Mouse (Mus musculus) c-Kit-positive CD71-negative TER-119-negative erythroid progenitor cells, embryonic 14.5 days (primary cell): ENCODE measurements at regions not wholly inside any gene's neighbourhood (a gene's known extent, or its start where the extent isn't known, plus 50 kb on each side); places are given as distances from the start of the nearest gene placed in this dataset.

Experiments
- DNase-seq: peaks from one replicate; pipeline ENCODE4 v3.0.0-alpha.2; 2013; ENCODE audit warnings: low read depth

DNA sequence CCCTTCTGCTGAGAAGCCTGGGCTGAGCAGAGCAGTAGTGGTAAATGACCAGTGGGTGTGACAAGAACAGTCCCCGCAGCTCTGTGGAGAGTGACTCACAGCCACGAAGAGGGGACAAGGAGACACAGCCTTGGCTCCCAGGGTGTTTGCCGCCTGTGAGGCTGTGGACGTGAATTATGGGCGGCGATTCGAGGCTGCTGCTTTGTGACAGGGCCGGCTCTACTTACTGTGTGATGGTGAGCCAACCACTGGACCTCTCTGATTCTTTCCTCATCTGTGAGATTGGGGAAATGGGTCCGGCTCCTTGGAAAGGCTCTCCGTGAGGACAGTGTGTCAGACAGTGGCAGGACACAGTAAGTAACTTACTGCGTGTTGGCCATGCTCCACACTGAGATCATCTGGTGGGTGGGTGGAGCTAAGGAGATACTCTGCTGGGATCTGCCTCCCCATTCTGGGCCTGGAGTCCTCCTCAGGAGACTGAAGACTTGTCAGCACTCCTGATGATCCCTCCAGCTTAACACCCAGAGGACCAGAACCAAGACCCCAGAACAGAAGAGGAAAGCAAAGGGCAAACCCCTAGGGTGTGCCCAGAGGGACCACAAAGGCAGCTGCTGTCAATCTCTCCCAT, 233.3 kb upstream of the Tle3 start:
- DNase-seq: no peak

DNA sequence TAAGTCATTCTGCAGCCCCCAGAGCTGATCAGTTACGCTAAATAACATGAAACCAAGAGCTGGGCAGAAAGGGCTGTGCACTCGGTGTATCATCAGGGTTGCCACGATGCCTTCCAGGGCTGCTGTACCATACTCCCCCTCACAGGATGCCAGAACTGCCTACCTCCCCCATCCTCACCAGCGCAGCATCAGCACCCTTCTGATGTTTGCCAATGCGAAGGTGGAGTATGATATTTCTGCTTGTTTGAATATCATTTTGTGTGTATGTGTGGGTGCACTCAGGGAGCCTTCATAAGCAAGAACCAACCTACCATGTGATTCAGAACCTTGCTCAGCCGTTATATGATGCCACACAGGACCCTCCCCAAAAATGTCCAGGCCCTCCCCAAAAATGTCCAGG, 229.1 kb upstream of the Tle3 start:
- DNase-seq: no peak

DNA sequence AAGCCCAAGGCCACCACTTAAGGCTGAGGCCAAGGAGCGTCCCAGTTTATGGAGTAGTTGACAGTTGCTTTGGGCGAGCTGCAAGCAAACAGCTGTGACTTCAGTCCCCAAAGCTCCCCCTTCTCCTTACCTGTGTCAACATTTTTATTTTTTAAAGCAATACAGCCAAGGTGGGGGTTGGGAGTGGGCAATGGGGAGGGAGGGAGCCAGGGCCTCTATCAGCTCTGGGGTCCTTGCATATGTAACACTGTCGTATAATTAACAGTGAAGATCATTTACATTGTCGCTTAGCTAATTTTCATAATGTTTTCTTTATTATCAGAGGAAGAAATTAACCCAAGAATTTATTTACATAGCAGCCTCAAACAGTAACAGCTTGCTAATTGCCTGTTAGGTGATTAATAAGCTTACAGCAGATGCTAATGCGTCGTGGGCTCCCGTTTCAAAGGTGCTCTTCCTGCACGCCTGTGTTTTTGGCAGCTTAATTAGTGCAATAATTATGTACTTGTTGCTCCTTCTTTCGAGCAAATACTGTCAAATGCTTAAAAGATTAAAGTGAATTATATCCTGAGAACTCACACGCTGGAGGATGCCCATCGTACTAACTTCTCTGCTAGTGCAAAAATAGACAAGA, 227.4 kb upstream of the Tle3 start:
- no peak for DNase-seq

DNA sequence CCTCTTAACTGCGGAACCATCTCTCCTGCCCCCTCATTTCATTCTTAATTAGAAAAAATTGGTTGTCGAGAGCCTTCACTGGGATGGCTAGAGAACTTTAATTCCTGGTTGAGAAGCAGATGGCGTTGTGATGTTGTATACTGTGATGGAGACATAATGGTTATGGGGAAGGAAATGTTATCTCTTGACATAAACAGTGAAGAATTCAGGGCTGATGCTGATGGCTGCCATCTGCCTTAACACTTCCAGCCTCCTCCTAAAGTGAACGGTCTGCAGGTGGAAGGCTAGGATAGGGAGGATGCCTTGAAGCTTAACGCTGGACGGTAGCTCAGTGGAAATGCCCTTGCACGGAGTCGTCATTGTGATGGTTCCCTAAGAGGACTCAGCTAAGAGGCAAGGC, 226.4 kb upstream of the Tle3 start:
- no peak for DNase-seq

DNA sequence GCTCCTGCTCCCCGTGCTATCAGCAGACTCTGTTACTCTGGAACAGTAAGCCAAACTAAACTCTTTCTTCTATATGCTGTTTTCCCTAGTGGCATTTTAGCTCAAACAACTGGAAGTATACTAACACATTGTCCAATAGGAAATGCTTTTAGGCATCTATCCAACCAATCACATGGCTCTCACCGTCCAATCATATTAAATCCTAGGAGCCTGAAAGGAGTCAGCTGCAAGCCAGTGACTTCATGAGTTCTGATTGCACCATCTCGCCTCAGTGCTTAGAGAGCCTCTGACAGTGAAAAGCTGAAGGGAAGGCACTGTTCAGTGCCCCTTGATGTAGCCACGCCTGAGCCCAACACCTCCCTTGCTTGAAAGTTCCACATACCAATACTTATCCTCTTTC, 221.0 kb upstream of the Tle3 start:
- no peak for DNase-seq

DNA sequence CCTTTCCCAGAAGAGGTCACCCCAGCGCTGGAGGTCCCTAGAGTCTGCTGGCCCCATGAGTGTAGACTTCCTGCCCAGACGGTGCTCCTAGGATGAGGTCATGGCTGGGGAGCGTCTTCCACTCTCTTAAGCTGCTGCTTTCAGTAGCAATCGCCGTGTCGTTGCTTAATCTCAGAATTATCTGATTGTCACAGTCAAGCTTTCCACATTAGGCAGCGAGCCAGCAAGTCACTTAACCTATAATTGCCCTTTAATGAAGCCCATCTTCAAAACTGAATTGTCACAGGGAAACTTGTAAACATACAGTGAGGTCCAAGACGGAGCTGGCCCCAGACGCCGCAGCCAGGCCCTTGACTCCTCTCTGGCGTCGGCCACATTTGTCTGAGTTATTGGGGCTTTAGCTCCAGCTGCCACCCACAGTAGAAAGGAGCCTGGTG, 220.2 kb upstream of the Tle3 start:
- DNase-seq: no peak

DNA sequence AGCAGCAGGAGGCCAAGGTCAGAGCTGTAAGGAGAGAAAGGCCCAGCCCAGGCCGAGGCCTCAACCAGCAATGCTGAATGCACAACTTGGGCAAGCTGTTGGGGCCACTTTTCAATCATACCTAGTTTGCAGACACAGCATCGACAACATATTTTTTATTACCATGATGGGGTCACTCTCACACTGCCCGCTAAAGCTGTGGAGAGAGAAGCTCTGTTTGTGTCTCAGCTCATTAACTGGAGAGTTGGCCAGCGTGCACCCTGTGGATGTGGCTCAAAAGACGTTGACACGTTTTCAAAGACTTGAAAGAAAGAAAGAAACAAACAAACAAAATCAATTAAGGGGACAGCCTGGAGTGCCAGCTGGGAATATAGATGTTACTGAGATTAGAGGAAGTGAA, 217.4 kb upstream of the Tle3 start:
- DNase-seq: no peak

DNA sequence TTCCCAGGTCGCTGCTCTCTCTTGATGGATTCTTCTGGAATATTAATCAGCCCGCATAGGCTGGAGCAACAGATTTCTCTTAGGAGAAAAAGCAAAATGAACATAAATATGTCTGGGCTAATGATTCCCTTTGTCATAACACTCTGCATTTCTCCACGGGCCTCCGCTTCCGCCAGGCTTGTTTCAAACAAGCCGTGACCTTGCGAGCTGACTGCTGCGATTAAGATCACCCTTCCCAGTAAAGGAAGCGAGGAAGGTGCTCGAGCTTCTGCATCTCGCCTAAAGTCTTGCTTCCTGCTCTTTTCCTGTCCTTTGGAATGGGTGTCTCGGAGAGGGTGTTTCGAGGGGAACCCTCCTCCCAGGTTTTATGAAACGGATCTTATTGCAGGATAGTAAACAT, 216.3 kb upstream of the Tle3 start:
- DNase-seq: no peak

DNA sequence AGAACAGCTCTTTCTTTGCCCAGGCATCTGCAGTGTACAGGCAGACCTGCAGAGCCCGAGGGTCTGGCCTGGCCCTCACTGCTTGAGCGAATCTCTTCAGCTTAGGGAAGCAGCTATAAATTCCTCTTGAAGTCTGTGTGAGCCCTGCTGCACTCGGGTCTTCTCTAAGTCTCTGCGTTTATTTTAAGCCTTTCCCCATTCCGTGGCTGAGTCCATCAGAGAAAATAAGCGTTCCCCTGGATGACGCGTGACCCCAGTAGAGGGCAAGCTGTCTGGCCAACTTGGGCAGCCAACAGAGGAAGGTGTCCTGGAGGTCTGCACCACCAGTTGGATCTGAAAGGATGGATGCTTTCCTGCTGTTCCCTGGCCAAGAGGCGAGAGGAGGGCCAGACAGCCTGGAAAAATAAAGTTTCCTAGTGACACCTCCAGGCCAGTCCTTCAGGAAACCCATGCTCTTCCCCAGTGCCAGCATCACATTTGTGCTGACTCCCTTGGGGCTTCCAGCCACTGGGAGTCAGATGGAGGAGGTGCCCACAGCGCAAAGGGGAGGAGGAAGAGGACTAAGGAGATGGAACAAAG, 213.9 kb upstream of the Tle3 start:
- no peak for DNase-seq

DNA sequence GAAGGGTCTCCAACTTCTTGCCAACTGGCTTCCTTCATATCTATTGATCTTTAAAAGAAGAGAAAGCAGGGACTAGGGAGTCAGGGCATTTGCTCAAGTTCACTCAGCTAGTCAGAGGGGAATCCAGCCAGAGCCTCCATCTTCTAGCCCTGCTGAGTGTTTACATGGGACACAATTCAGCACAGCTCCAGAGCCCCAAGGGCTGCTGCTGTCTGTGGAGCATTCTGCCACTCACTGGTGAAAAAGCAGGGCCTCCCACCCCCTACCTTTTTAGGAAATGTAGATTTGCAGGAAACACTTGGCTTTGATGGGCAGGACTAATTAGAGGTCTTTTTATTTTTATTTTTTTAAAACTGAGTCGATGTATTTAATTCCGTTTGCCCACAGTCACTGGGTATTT, 213.0 kb upstream of the Tle3 start:
- no peak for DNase-seq

DNA sequence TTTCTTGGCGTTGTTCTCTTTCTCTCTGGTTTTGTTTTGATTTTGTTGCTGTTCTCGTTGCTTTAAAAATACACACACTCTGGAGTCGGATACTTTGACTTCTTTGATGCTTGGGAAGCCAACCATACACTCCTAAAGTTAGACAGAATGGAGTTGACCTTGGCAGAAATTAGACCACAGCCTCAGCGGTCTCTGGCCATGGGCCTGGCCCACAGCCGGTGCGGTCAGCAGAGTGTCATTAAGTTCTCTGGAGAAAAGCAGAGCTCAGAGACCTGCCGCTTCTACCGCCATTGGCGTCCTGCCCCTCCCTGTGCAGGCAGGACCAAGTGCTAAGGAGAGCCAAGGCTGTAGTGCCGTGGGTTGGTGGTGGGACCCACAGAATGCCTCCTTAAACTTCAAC, 212.6 kb upstream of the Tle3 start:
- DNase-seq: no peak

DNA sequence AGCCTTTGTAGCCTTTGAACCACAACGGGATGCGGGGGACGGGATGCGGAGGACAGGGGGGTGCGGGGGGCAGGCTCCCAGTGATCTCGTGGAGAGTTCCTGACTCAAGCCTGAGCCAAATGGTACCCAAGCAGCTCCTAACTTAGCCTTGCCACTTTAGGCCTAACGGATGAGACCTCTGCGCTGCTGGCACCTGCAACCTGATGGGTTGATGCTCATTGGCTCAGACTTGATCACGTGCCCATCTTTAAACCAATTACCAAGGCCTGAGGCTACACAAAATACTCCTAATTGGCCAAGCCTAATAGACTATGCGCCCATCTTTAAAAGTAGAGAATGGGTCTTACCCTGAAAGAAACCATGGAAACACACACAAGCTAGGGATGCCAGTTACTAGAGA, 209.3 kb upstream of the Tle3 start:
- no peak for DNase-seq

DNA sequence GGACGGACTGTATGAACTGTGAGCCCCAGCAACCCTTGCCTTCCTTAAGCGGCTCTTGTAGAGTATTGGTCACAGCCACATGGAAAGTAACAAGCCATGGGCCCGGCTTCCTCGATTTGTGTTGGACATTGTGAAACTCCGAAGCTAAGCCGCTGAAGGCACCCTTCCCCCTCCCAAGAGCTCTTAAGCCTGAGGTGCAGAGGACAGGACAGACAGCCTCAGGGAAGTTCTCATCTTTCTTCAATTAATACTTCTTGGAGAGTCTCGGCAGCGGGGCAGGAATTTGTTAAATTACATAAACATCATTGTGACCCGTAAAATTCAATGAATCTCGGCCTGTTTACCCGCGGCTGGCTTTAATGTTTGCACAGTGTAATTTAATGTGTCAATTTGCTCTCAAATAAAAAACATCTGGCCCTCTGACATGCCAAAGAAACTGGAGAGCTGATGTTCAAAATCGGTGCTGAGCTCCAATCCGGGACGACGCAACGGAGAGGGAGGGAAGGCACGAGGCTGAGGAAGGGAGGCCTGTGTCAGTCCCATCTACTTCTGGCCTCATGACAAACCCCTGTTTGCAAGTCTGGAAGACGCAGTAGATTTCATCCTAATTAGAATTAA, 208.4 kb upstream of the Tle3 start:
- no peak for DNase-seq

DNA sequence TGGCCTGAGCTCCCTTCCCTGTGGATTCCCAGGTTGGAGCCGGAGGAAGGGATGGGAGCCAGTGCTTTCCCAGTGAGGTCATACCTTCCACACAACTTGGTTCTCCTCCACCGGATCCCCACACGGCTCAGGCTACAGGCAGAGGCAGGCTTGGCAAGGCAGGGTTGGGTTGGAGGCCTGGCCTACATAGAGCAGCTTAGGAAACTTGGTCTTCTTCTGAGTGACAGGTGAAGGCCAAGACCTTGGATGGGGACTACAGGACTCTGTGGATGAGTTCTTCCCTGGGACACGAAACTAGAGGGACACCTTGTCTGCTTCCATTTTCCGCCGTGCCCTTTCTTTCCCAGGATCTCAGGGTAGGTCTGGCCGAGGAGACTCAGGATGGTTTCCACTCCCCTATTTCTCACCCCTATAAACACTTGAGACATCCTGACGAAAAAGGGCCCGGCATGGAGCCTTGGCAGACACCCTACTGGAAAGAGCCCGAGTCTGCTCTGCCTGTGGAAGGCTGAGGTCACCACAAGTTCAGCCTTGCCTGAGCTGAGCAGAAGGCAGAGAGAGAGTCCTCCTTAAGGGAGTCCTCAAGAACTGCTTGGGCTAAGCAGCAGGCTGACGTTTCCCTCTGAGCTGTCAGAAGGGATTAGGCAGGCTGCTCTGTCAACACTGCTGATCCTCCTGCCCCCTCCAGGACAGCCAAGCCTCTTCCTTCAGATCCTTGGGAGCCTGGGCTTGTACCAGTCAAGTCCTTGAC, 207.5 kb upstream of the Tle3 start:
- no peak for DNase-seq

DNA sequence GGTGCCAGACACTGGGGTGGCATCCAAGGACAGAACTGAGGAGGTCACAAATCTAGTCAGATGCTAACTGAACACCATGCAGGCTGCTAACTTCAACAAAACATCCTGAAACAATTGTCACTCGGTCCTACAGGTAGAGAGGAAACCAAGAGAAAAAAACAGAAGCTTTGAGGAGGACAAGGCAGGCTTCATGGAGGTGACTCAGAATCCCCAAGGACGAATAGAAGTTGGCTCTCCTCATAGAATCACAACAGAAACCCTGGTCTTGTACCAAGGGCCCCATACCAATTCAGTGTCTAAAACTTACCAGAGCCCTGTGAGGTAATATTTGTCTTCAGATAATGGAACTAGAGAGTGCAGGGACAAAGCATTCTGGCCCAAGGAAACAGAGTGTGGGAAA, 206.1 kb upstream of the Tle3 start:
- no peak for DNase-seq

DNA sequence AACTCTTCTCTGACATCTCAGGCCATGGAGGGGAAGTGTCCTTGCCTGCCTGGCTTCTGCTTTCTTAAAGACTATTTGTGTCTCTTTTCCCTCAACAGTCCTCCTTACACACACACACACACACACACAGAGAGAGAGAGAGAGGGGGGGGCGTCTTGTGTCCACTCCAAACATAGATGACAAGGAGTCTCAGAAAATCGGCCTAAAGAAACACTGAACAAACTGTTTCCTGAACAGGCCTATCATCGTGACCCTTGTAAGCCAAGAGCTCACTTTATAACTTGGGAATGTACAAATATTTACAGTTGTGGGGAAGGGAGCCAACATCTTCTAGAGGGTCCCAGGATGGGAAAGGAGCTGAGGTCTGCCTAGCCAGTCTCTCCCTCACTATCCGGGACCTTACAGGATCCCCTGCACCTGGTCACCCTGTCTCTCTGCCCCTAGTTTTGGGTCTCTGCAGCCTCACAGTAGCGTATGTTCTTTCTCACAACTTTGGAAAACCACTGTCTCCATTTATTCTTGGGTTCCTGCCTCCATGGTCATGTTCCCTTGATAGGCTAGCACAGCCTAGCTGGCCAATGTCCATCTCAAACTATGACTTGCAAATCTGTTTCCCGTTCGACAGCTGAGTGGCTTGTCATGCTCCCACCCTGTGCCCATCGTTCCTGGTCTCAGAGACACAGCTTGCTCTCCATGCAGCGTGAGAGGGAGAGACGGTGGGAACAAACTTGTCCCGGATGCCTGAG, 204.9 kb upstream of the Tle3 start:
- no peak for DNase-seq

DNA sequence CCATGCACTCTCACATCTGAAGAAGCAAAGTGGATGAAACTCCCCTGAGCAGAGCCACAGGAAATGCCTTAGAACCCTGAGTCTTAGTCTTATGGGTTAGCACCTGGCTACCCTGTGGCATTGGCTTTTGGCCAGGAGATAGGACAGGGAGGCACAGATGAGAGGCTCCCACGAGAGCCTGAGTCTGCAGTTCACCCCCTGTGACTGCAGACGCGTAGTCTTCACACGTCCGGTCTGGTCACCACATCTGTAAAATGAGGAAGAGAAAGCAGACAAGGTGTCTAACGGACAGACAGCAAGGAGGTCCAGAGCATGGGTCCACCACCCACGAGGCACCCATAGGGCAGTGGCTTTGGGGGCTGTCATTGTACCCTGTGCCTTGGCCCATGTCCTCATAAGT, 203.2 kb upstream of the Tle3 start:
- DNase-seq: no peak

DNA sequence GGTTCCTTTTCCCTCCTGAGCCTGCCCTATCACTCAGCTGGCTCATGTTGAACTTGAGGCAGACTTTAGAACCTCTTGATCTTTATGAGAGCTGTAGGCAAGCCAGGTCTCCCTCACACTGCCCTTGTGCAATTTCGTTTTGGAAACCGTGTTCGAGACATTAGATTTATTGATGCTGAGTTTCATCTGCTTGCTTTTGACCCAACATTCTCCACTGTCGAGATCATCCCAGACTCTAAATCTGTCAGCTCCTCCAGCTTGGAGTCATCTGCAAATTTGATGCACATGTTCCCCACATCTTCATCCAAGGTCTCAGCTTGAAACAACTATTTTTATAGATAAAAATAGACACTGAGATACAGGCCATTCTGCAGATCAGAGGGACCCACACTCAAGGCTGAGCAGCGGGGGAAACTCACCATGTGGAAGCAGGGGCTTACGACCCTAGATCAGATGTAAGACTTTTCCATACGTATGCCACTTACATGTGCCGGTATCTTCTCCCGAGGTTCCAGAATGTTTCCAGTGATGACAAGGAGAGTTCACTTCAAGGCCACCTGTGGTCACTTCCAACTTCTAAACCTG, 202.6 kb upstream of the Tle3 start:
- no peak for DNase-seq

DNA sequence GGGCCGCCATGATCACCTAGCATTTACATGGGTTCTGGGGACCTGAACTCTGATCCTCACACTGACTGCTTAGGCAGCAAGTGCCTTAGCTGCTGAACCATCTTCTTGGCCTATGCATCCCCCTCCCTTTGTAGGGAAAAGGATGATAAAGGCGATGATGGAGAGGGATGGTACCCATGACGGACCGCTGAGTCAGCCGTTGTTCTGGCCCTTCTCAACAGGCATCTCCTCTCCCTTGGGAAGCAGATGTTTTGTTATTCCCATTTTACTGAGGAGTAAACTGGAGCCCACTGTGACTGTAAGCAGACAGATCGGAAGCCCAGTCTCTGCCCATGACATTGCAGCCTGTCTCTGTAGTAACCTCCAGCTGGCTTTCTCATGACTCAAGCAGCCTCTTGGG, 201.2 kb upstream of the Tle3 start:
- no peak for DNase-seq

DNA sequence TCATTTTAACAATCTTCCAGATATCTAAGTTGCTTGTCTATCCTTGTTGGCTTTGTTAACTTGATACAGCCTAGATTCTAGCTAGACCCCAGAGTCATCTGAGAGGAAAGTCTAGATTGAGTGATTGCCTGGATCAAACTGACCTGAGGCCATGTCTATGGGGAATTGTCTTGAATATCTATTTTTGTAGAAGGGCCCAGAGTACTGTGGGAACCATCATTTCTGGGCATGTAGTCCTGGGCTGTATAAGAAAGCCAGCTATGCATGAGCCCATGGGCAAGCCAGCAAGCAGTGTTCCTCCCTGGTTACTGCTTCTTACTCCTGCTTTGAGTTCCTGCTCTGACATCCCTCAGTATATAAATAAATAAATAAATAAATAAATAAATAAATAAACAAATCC, 199.7 kb upstream of the Tle3 start:
- DNase-seq: no peak

DNA sequence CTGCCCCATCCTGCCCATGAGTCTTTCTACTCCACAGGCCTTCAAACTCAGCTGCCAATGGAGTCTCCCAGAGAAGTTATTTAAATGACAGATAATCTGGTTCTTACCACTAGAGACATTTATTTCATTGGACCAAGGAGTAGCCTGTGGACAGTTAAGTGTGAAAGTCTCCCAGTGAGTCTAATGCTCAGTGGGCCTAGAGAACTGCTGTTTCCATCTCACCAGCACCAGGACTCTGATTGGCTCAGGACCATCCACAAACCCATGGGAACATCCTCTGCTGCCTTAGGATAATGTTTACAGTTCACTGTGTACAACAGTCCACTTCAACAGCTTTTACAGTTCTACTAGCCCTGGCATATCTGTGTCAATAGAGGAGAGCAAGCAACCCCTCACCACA, 198.6 kb upstream of the Tle3 start:
- no peak for DNase-seq

DNA sequence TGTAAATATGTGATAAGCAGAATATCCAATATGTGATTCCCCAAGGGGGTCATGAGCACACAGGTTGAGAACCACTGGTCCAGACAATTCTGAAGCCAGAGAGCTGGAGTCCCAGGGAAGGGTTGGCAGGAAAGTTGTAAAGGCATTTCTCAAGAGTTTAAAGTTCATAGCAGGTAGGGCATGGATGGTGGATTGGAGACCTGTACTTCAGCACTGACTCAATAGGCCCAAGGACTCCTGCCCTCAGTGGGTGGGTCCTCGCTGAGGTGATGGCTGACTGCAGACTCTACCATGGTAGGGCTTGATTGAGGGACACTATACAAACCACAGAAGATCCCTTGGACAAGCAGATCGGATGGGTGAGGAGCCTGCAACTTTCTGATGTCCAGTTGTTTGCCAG, 196.8 kb upstream of the Tle3 start:
- no peak for DNase-seq
